17 mouse cellular contexts compared by ENCODE assay signal in the genomic region with DNA sequence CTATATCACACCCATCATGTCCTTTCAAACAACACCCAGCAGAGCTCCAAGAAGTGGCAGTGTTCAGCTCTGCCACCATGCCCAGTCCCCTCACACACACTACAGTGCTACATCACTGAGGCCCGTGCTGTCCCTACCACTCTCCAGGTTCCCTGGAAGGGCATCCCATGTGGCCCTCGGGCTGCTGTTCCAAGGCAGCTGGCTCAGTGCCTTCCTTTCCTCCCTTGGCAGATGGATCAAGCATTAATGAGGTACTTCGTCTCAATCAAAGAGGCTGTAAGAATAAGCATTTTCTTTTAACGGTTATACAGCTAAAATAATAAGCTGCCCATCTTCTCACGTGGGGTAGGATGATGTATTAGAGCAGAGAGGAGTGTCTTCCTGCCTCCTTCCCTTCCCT.
"Had no signal": no experiment of that assay in that cellular context is flagged by ENCODE, and none has a peak within 500 bp of the region (broad histone marks: within the 10 kb centered on the region; RNA-seq: fewer than 3 reads in every experiment).

No protein-coding gene starts in this region.

- H3K9me3 ChIP-seq: kidney, embryonic 15.5 days; liver, embryonic 13.5 days; neural tube, embryonic 12.5 days; stomach, embryonic 15.5 days had no signal

- H3K9ac ChIP-seq: kidney, embryonic 15.5 days; liver, embryonic 13.5 days; neural tube, embryonic 12.5 days; stomach, embryonic 15.5 days had no signal

- DNase-seq: kidney, adult 8-10 months; kidney, postnatal 10 days; kidney, postnatal 36 days; layer of hippocampus, postnatal 36 days; liver, embryonic 13.5 days; lung, adult 2 months; lung, postnatal 14 days; lung, postnatal 4 days; midbrain, embryonic 14.5 days; retina, postnatal 1 day; right cerebral cortex, postnatal 25 days; spleen, adult 18-20 months; thymus, postnatal 25 days had no signal

- H3K36me3 ChIP-seq: kidney, embryonic 15.5 days; liver, embryonic 13.5 days; neural tube, embryonic 12.5 days; stomach, embryonic 15.5 days had no signal

- H3K4me2 ChIP-seq: kidney, embryonic 15.5 days; liver, embryonic 13.5 days; midbrain, embryonic 11.5 days; neural tube, embryonic 12.5 days; stomach, embryonic 15.5 days had no signal

- H3K4me3 ChIP-seq: kidney, embryonic 15.5 days; liver, embryonic 13.5 days; neural tube, embryonic 12.5 days; stomach, embryonic 15.5 days had no signal

- H3K27ac ChIP-seq: kidney, embryonic 15.5 days; liver, embryonic 13.5 days; neural tube, embryonic 12.5 days; stomach, embryonic 15.5 days had no signal

- H3K27me3 ChIP-seq: kidney, embryonic 15.5 days; liver, embryonic 13.5 days; neural tube, embryonic 12.5 days; stomach, embryonic 15.5 days had no signal
